Mouse (Mus musculus): ENCODE results near the gene Krt18. TPM values are rescaled to one million over a fixed set of nuclear protein-coding genes. Genes with fewer than 3 reads are reported as not detected.

Krt18 gene
- polyA plus RNA-seq, 1 experiment from 2014 or later, result 10.4 TPM

- H3K27me3 ChIP-seq, result peaks cover 31% of the 10 kb centered on the region
- H3K9ac ChIP-seq, result no peak overlapping the region
- no peak for ATAC-seq (ENCODE audit: low FRiP score, low read depth)
- H3K36me3 ChIP-seq, result no peaks in the 10 kb centered on the region
- H3K9me3 ChIP-seq, result no peaks in the 10 kb centered on the region
- peaks cover 8% of the 10 kb centered on the region for H3K4me1 ChIP-seq (replicated peaks)
- H3K4me3 ChIP-seq, result no peak overlapping the region
- no peak overlapping the region for H3K27ac ChIP-seq (replicated peaks)
- no peak overlapping the region for H3K4me2 ChIP-seq
- WGBS, result 94% methylated on average over 11 of the region's 11 CpGs
These were observed 28.8 kb upstream of the Krt18 start for GRCm38 (mm10) chr15:101999156-101999555.

- 87% methylated on average over 11 of the region's 11 CpGs for WGBS
- Histone ChIP-seq H3K4me2 (no peak overlapping the region), H3K4me1 (replicated peaks) (peaks cover 8% of the 10 kb centered on the region), H3K27me3 (peaks cover 35% of the 10 kb centered on the region), H3K27ac (replicated peaks) (no peak overlapping the region), H3K4me3 (no peak overlapping the region), H3K9ac (no peak overlapping the region), H3K36me3 (no peaks in the 10 kb centered on the region), H3K9me3 (no peaks in the 10 kb centered on the region)
- no peak for ATAC-seq (ENCODE audit: low FRiP score, low read depth)
These were observed 28.2 kb upstream of the Krt18 start for GRCm38 (mm10) chr15:101999676-102000335.

GRCm38 (mm10) chr15:102002646-102003488 is 25.1 kb upstream of the Krt18 start:
- H3K27ac ChIP-seq (replicated peaks), result no peak overlapping the region
- no peaks in the 10 kb centered on the region for H3K9me3 ChIP-seq
- 0 out of 2 replicates have a peak, but pooled peaks have one; percentile 47 for ATAC-seq (ENCODE audit: low FRiP score, low read depth)
- peaks cover 18% of the 10 kb centered on the region for H3K4me1 ChIP-seq (replicated peaks)
- H3K4me2 ChIP-seq, result peak overlapping the region; percentile 50
- peaks cover 48% of the 10 kb centered on the region for H3K27me3 ChIP-seq
- peak overlapping the region; percentile 26 for H3K4me3 ChIP-seq
- no peak overlapping the region for H3K9ac ChIP-seq
- no peaks in the 10 kb centered on the region for H3K36me3 ChIP-seq
- 5% methylated on average over 34 of the region's 34 CpGs for WGBS

GRCm38 (mm10) chr15:102003516-102003915 is 24.5 kb upstream of the Krt18 start:
- Histone ChIP-seq H3K4me1 (replicated peaks) (peaks cover 21% of the 10 kb centered on the region), H3K36me3 (no peaks in the 10 kb centered on the region), H3K9ac (no peak overlapping the region), H3K27me3 (peaks cover 48% of the 10 kb centered on the region), H3K4me3 (peak overlapping the region; percentile 26), H3K27ac (replicated peaks) (no peak overlapping the region), H3K9me3 (no peaks in the 10 kb centered on the region), H3K4me2 (peak overlapping the region; percentile 50)
- ATAC-seq (ENCODE audit: low FRiP score, low read depth), result no peak
- WGBS, result 21% methylated on average over 12 of the region's 12 CpGs

GRCm38 (mm10) chr15:102004189-102004588 is 23.8 kb upstream of the Krt18 start, which contains the start of gene Krt8:
TSS of gene Krt8 (minus strand) at chr15:102004482.
- WGBS, result 19% methylated on average over 11 of the region's 11 CpGs
- no peak for ATAC-seq (ENCODE audit: low FRiP score, low read depth)
- Histone ChIP-seq H3K36me3 (no peaks in the 10 kb centered on the region), H3K27me3 (peaks cover 48% of the 10 kb centered on the region), H3K9ac (no peak within 1 kb of the TSS), H3K27ac (replicated peaks) (no peak within 1 kb of the TSS), H3K4me2 (peak within 1 kb of the TSS; percentile 50), H3K4me1 (replicated peaks) (peaks cover 21% of the 10 kb centered on the region), H3K9me3 (no peaks in the 10 kb centered on the region), H3K4me3 (peak within 1 kb of the TSS; percentile 26)

- WGBS, result 39% methylated on average over 4 of the region's 4 CpGs
These were observed 22.7 kb upstream of the Krt18 start for GRCm38 (mm10) chr15:102005290-102005689.

GRCm38 (mm10) chr15:102006317-102006716 is 21.7 kb upstream of the Krt18 start:
- Histone ChIP-seq H3K27ac (replicated peaks) (no peak overlapping the region), H3K4me1 (replicated peaks) (peaks cover 21% of the 10 kb centered on the region), H3K27me3 (peaks cover 41% of the 10 kb centered on the region), H3K4me3 (no peak overlapping the region), H3K36me3 (no peaks in the 10 kb centered on the region), H3K4me2 (no peak overlapping the region), H3K9ac (no peak overlapping the region), H3K9me3 (no peaks in the 10 kb centered on the region)
- no peak for ATAC-seq (ENCODE audit: low FRiP score, low read depth)
- 43% methylated on average over 11 of the region's 11 CpGs for WGBS

More at GRCm38 (mm10) chr15:102005290-102005689, 22.7 kb upstream of the Krt18 start:
- no peaks in the 10 kb centered on the region for H3K36me3 ChIP-seq
- peaks cover 21% of the 10 kb centered on the region for H3K4me1 ChIP-seq (replicated peaks)
- peaks cover 48% of the 10 kb centered on the region for H3K27me3 ChIP-seq
- no peak overlapping the region for H3K27ac ChIP-seq (replicated peaks)
- no peak for ATAC-seq (ENCODE audit: low FRiP score, low read depth)
- H3K9me3 ChIP-seq, result no peaks in the 10 kb centered on the region
- no peak overlapping the region for H3K4me2 ChIP-seq
- no peak overlapping the region for H3K4me3 ChIP-seq
- H3K9ac ChIP-seq, result no peak overlapping the region

- H3K4me1 ChIP-seq (replicated peaks), result peaks cover 21% of the 10 kb centered on the region
- no peak overlapping the region for H3K9ac ChIP-seq
- H3K4me2 ChIP-seq, result no peak overlapping the region
- H3K27me3 ChIP-seq, result peaks cover 34% of the 10 kb centered on the region
- H3K27ac ChIP-seq (replicated peaks), result peak overlapping the region; percentile 56; the same call in 1 of the 2 replicates
- 42% methylated on average over 12 of the region's 12 CpGs for WGBS
- no peak overlapping the region for H3K4me3 ChIP-seq
- H3K9me3 ChIP-seq, result no peaks in the 10 kb centered on the region
- ATAC-seq (ENCODE audit: low FRiP score, low read depth), result peak; percentile 46; the same call in 1 of the 2 replicates
- no peaks in the 10 kb centered on the region for H3K36me3 ChIP-seq
These were observed 20.6 kb upstream of the Krt18 start for GRCm38 (mm10) chr15:102007097-102008069.

GRCm38 (mm10) chr15:102010569-102011245 is 17.3 kb upstream of the Krt18 start:
- no peak for ATAC-seq (ENCODE audit: low FRiP score, low read depth)

GRCm38 (mm10) chr15:102012260-102012765 is 15.7 kb upstream of the Krt18 start:
- H3K4me2 ChIP-seq, result no peak overlapping the region
- H3K27ac ChIP-seq (replicated peaks), result no peak overlapping the region
- no peak overlapping the region for H3K4me3 ChIP-seq
- no peaks in the 10 kb centered on the region for H3K9me3 ChIP-seq
- WGBS, result 46% methylated on average over 4 of the region's 4 CpGs
- no peak overlapping the region for H3K9ac ChIP-seq
- no peaks in the 10 kb centered on the region for H3K27me3 ChIP-seq
- no peak for ATAC-seq (ENCODE audit: low FRiP score, low read depth)
- H3K36me3 ChIP-seq, result no peaks in the 10 kb centered on the region
- peaks cover 10% of the 10 kb centered on the region for H3K4me1 ChIP-seq (replicated peaks)

More at GRCm38 (mm10) chr15:102010569-102011245, 17.3 kb upstream of the Krt18 start:
- H3K4me1 ChIP-seq (replicated peaks), result peaks cover 13% of the 10 kb centered on the region
- H3K27ac ChIP-seq (replicated peaks), result no peak overlapping the region
- H3K9me3 ChIP-seq, result no peaks in the 10 kb centered on the region
- H3K4me2 ChIP-seq, result no peak overlapping the region
- no peak overlapping the region for H3K9ac ChIP-seq
- no peaks in the 10 kb centered on the region for H3K36me3 ChIP-seq
- H3K4me3 ChIP-seq, result no peak overlapping the region
- peaks cover 4% of the 10 kb centered on the region; the same call in 1 of the 2 replicates for H3K27me3 ChIP-seq
- WGBS, result 61% methylated on average over 3 of the region's 3 CpGs

- Histone ChIP-seq H3K4me1 (replicated peaks) (peaks cover 3% of the 10 kb centered on the region; the same call in 1 of the 2 replicates), H3K9ac (no peak overlapping the region), H3K9me3 (no peaks in the 10 kb centered on the region), H3K4me2 (no peak overlapping the region), H3K4me3 (no peak overlapping the region), H3K27ac (replicated peaks) (no peak overlapping the region), H3K27me3 (no peaks in the 10 kb centered on the region), H3K36me3 (no peaks in the 10 kb centered on the region)
- 51% methylated on average over 3 of the region's 3 CpGs for WGBS
- ATAC-seq (ENCODE audit: low FRiP score, low read depth), result 0 out of 2 replicates have a peak, but pooled peaks have one; percentile 28
These were observed 14.3 kb upstream of the Krt18 start for GRCm38 (mm10) chr15:102013651-102014050.
